Mouse (Mus musculus): ENCODE data around the gene Tmem119.

Tmem119 gene

GRCm38 (mm10) chr5:113800280-113800679 is at the start of gene Tmem119:
Gene Tmem119 (minus strand): TSS chr5:113800516.
- no peak for DNase-seq

DNA sequence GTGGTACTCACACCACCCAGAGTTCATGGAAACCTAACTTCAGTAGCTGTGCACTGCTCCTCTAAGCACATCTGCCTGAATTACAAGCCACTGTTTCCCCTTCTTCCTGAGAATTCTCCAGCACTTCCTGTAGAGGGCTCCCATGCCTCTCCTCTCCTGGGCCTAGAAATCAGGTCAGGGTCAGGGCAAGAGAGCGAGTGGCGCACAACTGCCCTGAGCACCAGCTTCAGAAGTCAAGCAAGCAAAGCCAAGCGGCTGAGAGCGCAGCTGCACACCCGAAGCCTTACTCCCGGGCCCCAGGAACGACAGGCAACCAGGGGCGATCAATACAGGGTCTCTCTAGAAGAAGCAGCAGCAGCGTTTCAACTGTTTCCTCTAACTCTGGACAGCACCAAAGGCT is 47.3 kb upstream of the Tmem119 start:
- DNase-seq, result no peak

GRCm38 (mm10) chr5:113846656-113847055 is 46.3 kb upstream of the Tmem119 start:
- no peak for DNase-seq

DNA sequence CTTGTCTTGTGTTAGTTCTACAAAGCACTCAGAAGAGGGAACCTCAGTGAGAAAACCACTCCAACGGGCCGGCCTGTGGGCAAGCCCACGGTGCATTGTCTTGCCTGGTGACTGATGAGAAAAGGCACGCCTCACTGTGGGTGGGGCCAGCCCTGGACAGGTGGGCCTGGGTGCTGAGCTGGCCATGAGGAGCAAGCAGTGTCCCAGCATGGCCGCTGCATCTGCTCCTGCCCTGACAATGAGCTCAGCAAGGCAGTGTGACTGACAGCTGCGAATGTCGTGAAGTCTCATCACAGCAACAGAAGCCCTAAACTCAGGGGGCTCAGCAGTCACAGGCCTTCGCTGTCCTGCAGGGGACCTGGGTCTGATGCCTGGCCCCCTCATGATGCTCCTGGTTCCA is 45.3 kb upstream of the Tmem119 start:
- DNase-seq, result no peak

DNA sequence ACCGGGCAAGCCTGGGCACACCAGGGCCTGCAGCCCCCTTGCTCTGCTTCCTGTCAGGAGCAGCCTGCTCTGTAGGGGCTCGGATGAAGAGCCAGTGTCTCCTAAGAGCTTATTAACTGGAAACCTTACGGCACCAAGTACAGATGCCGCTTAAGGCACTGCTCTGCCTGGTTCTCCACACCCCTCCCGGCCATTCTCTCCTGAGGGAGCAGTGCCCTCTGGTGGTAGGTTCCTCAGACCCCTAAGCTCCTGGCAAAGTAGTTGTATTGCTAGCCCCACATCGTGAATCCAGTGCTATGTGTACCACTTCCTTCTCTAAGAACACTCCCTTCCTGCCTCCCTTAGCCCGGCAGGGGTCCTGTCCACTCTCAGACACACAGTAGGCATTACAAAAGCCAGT is 44.4 kb upstream of the Tmem119 start:
- DNase-seq, result no peak

DNA sequence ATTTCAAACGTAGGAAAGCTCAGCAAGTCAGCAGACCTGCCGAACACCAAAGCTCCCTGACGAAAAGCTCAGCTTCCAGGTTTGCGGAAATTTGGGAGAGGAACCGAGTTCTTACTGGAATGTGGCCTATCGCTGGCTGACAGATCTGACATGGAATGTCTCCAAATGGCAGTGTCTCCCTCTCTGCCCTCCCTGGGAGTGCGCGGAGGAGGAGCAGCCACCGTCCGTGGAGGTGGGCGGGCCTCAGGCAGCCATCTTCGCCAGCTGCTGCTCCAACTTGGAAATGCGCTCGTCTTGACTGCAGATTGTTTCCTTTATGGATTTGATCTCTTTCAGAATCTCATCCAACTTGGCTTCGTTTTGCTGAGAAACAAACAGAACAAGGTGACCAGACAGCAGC is 43.8 kb upstream of the Tmem119 start:
- no peak for DNase-seq

- DNase-seq, result no peak
These were observed 42.6 kb upstream of the Tmem119 start for GRCm38 (mm10) chr5:113842906-113843305.

DNA sequence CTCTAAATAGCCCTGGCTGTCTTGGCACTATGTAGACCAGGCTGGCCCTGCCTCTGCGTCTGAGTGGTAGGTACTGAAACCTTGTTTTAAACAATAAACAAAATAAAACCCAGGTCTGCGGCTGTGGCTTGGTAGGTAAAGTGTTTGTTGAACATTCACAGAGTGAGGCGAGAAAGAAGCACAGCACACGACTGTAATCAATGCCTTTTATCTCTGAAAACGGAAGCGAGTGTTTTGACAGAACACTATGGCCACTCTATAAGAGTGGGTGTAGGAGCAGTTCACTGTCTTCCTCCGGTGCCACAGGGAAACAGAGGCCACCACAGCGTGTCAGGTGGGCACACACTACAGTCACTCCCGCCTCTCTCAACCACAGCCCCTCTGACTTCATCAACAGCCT is 41.9 kb upstream of the Tmem119 start:
- DNase-seq, result no peak

DNA sequence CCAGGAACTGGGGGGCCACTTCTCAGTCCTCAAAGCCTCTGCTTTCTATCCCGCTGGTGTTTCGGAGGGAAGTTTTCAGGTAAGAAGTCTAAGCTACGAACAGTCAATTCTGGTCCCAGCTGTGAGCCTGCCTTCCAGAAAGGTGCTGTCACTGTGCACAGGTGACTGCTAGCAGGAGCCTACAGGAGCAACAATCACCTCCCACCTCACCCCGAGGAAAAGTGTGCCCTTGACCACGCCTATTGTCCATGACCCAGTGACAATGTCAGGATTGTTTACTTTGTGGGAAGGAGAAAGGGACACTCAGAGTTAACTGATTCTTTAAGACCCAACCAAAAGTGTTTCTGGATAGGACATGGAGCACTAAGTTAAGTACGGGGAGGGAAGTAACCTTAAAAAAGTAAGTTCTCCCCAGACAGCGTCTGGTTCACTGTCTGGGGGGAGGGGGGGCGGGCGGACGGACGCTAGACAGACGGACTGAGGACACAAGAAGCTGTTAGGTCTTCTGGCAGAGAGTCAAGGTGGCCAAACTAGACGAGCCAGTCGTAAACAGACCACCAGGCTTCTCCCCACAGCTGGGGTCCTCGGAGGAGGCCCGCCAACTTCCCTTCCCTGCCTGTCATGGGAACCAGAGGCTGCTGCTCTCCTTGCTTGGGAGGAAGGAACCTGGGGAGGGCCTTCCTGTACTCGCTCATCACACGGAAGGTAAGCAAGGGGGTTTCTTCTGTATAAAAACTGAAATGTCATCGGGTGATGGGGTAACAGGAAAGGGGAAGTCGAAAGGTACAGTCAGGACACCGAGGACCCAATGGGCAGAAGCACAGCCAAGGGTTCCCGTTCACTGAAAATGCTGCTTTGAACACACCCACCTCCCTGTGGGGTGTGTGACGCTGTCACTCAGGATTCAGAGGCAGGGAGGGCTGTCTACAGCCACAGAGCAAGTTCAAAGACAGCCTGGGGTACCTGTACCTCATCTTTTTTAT is 41.2 kb upstream of the Tmem119 start:
- DNase-seq, result no peak

DNA sequence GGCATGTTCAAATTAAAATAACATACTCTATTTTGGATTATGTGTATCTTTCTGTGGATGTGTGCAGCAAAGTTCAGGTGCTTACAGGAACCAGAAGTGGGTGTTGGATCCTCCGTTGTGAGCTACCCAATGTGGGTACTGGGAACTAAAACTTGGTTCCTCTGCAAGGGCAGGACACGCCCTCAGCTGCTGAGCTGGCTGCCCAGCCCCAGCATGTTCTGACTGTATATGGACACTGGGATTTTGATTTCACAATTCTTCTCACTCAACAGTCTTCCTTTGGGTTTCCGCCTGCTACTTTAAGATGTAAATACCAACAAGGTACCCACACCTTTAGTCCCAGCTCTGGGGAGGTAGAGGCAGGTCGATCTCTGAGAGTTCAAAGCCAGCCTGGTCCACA is 40.1 kb upstream of the Tmem119 start:
- DNase-seq, result no peak

GRCm38 (mm10) chr5:113836961-113837360 is 36.6 kb upstream of the Tmem119 start:
- no peak for DNase-seq

DNA sequence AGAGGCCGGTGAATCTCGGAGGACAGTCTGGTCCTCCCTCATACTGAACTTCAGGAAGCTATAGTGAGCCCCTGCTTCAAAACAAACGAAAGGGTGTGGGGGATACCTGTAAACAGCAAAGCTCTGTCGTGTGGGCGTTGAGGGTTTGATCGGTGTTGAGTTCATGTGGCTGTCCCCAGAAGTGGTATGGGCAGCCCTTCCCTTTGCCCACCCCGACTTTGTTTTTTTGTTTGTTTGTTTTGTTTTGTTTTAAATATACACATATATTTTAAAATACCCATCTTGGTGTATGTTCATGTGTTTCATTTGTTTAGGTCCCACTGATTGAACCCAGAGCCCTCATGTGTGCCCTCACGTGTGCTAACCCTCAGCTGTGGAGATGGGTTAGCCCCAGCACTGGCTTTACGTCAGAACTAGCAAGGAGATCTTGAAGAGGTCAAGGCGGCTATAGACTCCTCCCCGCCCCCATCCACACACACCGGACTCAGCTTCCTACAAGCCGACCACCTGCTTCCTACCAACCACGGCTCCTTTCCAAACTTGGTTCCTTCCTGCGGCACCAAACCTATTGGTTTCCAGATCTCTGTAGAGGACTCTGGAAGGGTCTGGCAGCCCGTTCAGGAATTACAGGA is 33.1 kb upstream of the Tmem119 start:
- no peak for DNase-seq

DNA sequence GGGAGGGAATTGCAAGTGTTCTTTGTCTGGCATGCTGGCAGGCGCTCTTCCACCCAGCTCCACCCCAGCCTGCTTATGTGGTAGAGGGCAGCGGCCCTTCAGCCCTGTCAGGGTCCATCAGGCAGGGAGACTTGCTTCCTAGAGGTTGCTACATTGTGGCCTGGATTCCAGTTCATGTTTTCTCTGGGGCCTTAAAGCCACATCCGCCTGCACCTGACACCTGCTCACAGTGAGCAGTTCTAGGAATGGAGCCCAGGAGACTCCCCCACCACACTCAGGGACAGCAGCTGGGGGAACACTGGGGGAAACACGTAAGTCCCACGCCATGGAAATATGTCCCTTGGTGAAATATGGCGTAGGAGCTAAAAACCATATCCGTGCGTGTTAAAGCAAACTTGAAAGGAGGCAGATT is 32.2 kb upstream of the Tmem119 start, which contains the start of gene Selplg:
Gene Selplg, minus strand, starts transcription at position 155 of the 412 bp plus-strand sequence.
- no peak for DNase-seq

DNA sequence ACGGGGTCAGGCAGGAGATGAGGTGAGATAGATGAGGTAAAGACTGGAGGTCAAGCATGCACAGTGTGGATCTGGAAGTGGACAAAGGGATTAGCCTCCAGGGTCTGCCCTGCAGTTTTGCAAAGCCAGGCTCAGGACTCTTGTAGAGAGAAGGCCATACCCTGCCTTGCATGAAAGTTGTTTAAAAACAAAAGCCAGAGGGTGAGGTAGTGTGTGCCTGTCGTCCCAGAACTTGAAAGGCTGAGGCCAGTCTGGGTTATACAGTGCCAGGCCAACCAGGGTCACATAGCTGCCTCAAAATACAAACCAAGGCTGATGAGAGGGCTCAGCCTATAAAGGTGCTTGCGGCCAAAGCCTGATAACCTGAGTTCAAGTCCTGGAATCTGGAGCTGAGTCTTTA is 31.4 kb upstream of the Tmem119 start:
- no peak for DNase-seq

DNA sequence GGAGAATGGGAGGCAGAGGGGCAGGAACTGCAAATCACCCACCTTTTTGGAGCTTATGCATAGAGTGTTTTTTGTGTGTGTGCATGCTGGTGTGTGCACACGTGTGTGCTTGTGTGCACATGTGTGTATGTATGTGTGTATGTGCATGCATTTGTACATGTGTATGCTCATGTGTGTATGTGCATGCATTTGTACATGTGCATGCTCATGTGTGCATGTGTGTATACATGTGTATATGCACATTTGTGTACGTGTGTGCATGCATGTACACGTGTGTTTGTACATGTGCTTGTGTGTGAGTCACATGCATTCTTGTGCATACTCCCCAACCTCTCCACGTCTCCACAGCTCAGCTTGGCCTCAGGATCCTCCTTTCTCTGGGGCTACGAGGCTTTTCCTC is 30.5 kb upstream of the Tmem119 start:
- no peak for DNase-seq

- no peak for DNase-seq
These were observed 30.0 kb upstream of the Tmem119 start for GRCm38 (mm10) chr5:113830292-113830643.

DNA sequence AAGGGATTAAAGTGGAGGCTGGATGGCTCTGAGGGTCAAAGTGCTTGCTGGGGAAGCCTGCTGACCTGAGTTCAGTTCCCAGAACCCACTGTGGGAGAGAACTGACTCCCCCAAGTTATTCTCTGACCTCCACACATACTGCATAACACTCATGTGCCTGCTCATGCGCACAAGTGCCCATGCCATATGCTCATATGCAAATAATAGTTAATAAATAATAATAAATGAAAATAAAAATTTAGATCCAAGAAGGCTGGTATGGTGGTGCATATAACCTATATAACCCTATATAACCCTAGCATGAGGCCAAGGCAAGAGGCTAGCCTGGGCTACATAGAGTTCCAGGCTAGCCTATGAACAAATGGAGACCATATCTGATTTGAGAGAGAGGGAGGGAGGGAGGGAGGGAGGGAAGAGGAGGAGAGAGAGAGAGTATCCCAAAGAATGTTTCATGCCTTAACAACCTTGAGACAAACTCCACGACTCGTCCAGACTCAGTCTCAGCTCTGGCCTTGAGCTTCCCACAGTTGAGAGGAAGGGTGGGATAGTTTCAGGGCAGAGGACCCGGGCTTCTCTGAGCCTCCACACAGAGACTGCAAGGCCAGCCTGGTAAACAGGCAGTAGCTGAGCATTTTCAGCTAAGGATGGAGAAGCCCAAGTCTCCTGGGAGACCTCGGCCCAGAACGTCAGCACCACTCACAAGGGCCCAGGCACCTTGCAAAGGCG is 29.4 kb upstream of the Tmem119 start:
- DNase-seq, result no peak

GRCm38 (mm10) chr5:113828481-113828880 is 28.2 kb upstream of the Tmem119 start:
- DNase-seq, result no peak

GRCm38 (mm10) chr5:113827991-113828411 is 27.7 kb upstream of the Tmem119 start:
- no peak for DNase-seq

GRCm38 (mm10) chr5:113826619-113827018 is 26.3 kb upstream of the Tmem119 start:
- no peak for DNase-seq

DNA sequence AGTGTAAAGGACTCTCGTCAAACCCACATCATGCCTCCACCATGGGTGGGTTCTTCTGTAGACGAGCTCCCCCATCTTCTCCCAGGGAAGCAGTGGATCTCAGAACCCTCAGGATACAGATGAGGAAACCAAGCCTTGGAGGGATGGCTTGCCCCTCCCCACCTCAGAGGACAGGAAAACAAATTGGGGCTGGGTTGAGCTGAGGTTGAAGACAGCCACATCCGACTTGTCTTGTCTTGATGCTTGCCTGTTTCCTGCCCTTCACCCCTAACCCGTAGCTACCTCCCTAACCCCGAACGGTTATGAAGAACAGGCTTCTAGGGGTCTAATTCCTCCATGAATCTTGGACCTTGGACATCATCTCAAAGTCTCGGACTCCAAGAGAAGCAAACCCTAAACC is 25.2 kb upstream of the Tmem119 start:
- DNase-seq, result no peak

GRCm38 (mm10) chr5:113824228-113824627 is 23.9 kb upstream of the Tmem119 start:
- no peak for DNase-seq

DNA sequence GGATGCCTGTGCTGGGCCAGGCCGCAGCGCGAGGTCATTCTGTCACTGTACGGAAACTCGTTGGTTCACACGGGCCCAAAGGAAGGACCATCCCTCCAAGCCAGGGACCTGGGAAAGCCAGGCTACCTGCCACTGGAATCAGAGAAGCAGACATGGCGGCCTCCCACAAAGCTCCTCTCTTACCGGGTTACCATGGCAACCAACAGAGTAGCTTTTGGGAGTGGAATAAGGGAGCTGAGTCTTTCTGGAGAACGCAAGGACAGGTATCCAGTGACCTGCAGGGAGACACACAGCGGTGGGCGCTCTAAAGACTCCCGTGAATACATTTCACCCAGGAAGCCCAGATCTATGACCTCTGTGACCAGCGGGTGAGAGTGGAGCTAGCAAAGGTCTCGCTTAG is 18.3 kb upstream of the Tmem119 start:
- no peak for DNase-seq
